Mouse (Mus musculus): ENCODE results near the gene Tbk1. TPM values are rescaled to one million over a fixed set of nuclear protein-coding genes. Genes with fewer than 3 reads are reported as not detected.

Tbk1 gene
- total RNA-seq, 2 experiments from 2014 or later = 19.3 to 23.9 TPM

DNA sequence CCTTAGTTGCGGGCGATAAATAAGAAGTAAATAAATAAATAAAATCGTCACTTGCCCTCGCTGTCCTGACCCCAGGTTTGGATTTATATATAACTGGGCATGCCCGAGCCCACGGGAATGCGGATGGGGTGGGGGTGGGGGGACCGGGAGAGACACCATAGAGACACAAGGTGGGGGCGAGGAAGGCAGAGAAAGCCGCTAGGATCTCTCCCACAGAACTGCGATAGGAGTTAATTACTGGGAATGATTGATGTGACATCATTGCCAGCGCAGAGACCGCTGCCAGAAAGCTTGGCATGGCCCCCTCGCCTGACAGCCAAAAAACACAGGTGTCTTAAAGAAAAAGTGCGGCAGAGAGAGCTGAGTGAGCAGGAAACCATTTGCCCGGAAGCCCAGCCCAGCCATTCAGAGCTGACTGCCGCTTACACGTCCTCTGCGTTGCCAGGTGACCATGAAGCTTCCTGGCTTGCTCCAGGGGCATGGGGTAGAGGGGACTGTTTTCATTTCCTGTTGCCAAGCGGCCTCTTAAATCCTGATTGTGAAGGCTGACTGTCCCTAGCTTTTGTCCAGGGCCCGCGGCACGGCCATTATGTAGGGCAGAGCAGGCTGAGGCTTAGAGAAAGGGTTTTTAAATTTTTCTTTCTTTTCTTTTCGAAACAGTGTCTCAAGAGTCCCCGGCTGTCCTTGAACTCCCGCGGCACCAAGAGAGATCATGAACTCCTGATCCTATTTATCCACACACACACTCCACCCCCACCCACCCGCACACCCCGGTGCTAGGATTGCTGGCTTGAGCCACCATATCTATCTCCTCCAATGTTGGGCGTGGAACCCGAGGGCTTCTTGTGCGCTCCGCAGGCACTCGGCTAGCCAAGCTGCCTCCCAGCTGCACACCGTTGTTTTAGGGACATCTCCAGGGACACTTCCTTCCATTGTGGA lies 81.3 kb downstream of the Tbk1 start:
- intact Hi-C loops (cut with DNase I) = loop anchor here (2.0 kb wide), 1 partner anchor 28 kb away; the partner anchor contains the start of gene Rassf3
- DNase-seq = peak; percentile 61 to 68

DNA sequence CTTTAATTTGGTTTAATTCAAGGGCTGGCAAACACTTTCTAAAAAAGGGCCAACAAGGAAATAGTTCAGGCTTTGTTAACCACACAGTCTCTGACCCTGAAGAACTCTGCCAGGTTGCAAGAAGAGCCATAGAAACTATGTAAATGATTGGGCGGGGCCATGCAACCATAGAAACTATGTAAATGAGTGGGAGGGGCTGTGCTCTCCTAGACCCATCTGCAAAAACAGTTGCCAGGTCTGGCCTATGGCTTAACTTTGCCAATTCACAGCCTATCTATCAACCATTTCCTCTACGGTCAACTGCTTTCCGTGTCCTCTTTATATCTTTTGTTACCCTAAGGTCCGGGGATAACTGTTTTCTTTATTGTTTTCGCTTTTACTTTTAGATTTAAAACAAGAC lies 85.4 kb downstream of the Tbk1 start:
- intact Hi-C loops (cut with DNase I) = no loop called here
- no peak for DNase-seq

DNA sequence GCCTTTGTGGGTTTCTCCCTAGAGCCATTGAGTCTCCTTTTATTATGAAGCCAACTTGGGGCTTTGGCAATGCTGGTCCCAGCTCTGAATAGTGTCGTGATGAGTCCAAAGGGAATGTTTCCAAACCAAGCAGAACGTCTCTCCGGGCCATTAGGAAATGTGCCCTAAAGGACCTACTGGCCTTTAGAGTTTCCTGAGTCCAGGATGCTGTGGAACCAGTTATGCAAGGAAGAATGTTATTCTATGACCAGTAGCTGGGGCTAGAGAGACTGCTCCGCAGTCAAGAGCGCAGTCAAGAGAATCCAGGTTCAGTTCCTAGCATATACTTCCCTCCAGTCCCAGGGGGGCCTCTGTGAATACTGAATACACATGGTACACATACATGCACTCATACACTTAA lies 86.6 kb downstream of the Tbk1 start:
- intact Hi-C loops (cut with DNase I) = no loop called here

DNA sequence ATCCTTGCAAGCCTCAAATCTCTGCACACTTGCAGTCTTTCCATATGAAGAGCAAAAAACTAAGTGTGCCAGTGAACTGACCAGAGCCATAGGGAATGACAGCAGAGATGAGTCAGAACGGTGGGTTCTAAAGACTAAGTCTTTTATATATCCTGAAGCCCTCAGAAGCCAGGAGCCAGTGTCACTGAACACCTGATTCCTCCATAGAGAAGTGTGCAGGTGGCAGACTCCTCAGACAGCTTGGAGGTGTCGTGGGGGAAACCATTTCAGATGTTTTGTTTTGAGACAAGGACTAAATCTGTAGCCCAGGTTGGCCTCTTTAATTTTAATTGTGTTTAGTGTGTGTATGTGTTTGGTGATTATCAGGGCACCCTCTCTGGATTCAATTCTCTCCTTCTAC lies 87.5 kb downstream of the Tbk1 start:
- no peak for DNase-seq
- intact Hi-C loops (cut with DNase I) = no loop called here

More for the DNA sequence above, 86.6 kb downstream of the Tbk1 start:
- DNase-seq = no peak

DNA sequence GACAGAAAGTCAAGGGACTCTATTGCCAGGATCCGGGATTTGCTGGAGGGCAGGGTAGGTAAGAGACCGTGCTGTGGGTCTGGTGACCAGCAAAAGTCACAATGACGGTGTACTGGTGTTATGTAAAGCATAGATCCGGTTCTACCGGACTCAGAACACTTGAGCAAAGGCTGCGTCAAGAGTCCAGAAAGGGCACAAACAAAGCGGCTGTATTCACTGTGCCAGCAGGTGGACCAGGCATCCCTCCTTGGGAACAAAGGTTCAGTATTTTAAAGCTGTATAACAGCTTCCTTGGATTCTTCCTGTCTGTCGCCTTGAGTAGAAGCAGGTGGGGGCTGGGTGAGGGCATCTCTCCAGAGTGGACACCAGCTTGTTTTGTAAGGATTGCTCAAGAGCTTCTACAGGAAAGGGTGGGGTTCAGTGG lies 88.1 kb downstream of the Tbk1 start:
- DNase-seq = peak; percentile 47 to 49
- intact Hi-C loops (cut with DNase I) = no loop called here

DNA sequence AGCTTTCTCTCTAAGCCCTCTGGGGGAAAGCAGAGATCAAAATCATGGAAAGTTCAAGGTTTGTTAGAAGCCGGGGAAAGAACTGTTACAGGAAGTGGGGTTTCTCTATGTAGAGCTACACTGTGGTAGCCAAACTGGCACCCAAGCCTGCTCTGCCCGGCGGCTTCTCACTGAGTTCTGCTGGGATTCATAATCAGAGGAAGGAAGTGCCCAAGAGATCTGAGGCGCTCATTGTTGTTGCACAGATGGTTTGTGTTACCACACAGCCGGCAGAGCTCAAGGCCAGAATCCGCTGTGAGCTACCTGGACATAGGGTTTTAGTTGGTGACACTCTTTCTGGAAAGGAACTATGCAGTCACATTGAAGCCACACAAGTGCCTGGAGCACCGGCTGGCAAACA lies 88.6 kb downstream of the Tbk1 start:
- no peak for DNase-seq
- intact Hi-C loops (cut with DNase I) = loop anchor here (2.0 kb wide), 1 partner anchor 15 kb away; no protein-coding TSS in a partner anchor

DNA sequence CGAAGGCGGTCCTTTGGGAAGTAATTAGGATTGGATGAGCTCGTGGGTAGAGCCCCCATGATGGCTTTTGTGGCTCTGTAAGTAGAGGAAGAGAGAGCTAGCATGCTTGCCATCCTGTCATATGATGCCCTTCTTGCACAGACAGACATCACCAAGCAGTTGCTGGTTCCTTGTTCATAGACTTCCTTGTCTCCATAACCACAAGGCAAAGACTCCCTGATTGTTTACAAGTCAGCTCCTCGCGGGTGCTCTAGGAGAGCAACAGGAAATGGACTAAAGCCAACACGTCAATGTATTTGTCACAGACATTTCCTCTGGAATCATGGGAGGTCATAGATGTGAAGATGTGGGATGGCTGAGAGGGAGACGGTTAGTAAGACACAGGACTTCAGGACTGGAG lies 90.0 kb downstream of the Tbk1 start:
- DNase-seq = no peak
- intact Hi-C loops (cut with DNase I) = loop anchor here (2.0 kb wide), 1 partner anchor 14 kb away; no protein-coding TSS in a partner anchor

Small RNA genes lying within 50 kb of the gene (microRNA-seq; reads per million reads assigned to microRNA genes)
- 0 reads per million in 2 experiments for gene Gm24330 (ENCODE audit: borderline number of aligned reads in 2 of 2)

Other genes with a start within 250 kb of the Tbk1 start
- gene Tbc1d30, start 235.5 kb downstream of the Tbk1 start, total RNA-seq (2021) = 1 to 10 TPM; 2.8 to 3.0 TPM
- gene Gns, start 221.7 kb downstream of the Tbk1 start, total RNA-seq (2021) = 10 to 100 TPM; 82.1 to 83.5 TPM
- 100 to 1,000 TPM; 125 to 140 TPM for gene Rassf3, start 110.4 kb downstream of the Tbk1 start, total RNA-seq (2021)
- 10 to 100 TPM; 21.9 to 29.4 TPM for gene Xpot, start 39.5 kb upstream of the Tbk1 start, total RNA-seq (2021)
- gene D930020B18Rik, start 54.8 kb upstream of the Tbk1 start, total RNA-seq (2021) = not detected
- gene BC048403, start 153.2 kb upstream of the Tbk1 start, total RNA-seq (2021) = 1 to 10 TPM; 1.4 to 2.5 TPM

All from heart, postnatal 36 days (tissue).